Mouse (Mus musculus): ENCODE results near the gene 3110040M04Rik. TPM values are rescaled to one million over a fixed set of nuclear protein-coding genes. Genes with fewer than 3 reads are reported as not detected.
"Not testable (repeated sequence)": the region's sequence is repeated elsewhere in the genome, so short reads cannot be mapped to it uniquely, and the experiment has no call there.

3110040M04Rik gene
- polyA plus RNA-seq (2016; fragmentation: Nextera tagmentation; extraction: Ambion mirVana) = not detected in 2 replicates

DNA sequence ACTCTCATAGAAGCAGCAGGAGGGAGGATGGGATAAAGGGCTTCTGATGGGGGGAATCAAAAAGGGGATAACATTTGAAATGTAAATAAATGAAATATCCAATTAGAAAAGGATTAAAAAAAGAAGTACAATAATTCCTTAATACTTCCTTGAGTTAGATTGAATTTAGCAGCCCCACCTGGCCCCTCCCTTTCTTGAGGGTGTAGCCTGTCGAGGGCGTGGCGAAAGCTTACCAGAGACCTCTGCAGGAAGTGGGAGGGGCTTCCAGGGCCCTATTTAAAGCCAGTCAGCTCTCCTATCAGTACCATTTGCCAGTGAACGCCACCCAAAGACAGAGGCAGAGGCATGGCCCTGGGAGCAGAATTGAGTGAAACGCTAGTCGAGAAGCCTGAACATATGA, at the start of gene 3110040M04Rik:
3110040M04Rik (plus strand) TSS at position 304 of the 400 bp plus-strand sequence.
- H3K4me3 ChIP-seq; H3K9me3 ChIP-seq; ATAC-seq (ENCODE audit: insufficient number of reproducible peaks, insufficient read depth, low FRiP score, low TSS enrichment); H3K27ac ChIP-seq; H3K27me3 ChIP-seq; H3K9ac ChIP-seq; H3K4me2 ChIP-seq (replicated peaks); H3K4me1 ChIP-seq; H3K36me3 ChIP-seq: not testable (repeated sequence)
- no CpG with 5 or more reads among the region's 6 CpGs for WGBS

GRCm38 (mm10) chr1:151154131-151154530, 49.8 kb upstream of the 3110040M04Rik start:
- WGBS = 93% methylated on average over 9 of the region's 9 CpGs
- not testable (repeated sequence) for ATAC-seq (ENCODE audit: insufficient number of reproducible peaks, insufficient read depth, low FRiP score, low TSS enrichment); H3K4me2 ChIP-seq (replicated peaks); H3K27me3 ChIP-seq; H3K27ac ChIP-seq; H3K9ac ChIP-seq; H3K4me3 ChIP-seq; H3K9me3 ChIP-seq; H3K4me1 ChIP-seq; H3K36me3 ChIP-seq

DNA sequence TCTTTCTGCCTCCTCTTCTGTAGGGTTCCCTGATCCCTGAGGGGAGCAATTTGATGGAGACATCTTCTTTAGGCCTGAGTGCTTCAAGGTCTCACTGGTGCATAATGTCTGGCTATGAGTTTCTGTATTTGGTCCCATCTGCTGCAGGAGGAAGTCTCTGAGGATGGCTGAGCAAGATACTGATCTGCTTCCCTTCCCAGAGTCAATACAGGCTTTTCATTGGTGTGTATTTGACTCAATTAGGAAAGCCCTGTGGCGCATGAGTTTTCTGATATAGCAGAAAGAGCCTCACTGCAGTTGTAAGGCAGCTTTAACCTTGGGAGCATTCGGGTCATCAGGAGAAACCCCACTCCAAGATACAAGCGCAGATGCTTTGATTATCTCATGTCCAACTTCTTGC, 47.8 kb upstream of the 3110040M04Rik start:
- Histone ChIP-seq H3K9me3 (no peaks in the 10 kb centered on the region), H3K4me3 (no peak overlapping the region), H3K9ac (no peak overlapping the region), H3K27me3 (no peaks in the 10 kb centered on the region), H3K36me3 (no peaks in the 10 kb centered on the region), H3K27ac (no peak overlapping the region), H3K4me2 (replicated peaks) (no peak overlapping the region), H3K4me1 (no peaks in the 10 kb centered on the region)
- ATAC-seq (ENCODE audit: insufficient number of reproducible peaks, insufficient read depth, low FRiP score, low TSS enrichment) = no peak
- 90% methylated on average over 3 of the region's 3 CpGs for WGBS

- Histone ChIP-seq H3K9me3 (no peaks in the 10 kb centered on the region), H3K36me3 (no peaks in the 10 kb centered on the region), H3K27ac (no peak overlapping the region), H3K9ac (no peak overlapping the region), H3K4me1 (no peaks in the 10 kb centered on the region), H3K27me3 (no peaks in the 10 kb centered on the region), H3K4me2 (replicated peaks) (no peak overlapping the region), H3K4me3 (no peak overlapping the region)
- WGBS = 79% methylated on average over 7 of the region's 7 CpGs
- no peak for ATAC-seq (ENCODE audit: insufficient number of reproducible peaks, insufficient read depth, low FRiP score, low TSS enrichment)
Measured at GRCm38 (mm10) chr1:151156777-151157632, 46.9 kb upstream of the 3110040M04Rik start.

- Histone ChIP-seq H3K4me1 (no peaks in the 10 kb centered on the region), H3K9ac (no peak overlapping the region), H3K9me3 (no peaks in the 10 kb centered on the region), H3K36me3 (no peaks in the 10 kb centered on the region), H3K27ac (no peak overlapping the region), H3K27me3 (no peaks in the 10 kb centered on the region), H3K4me2 (replicated peaks) (no peak overlapping the region), H3K4me3 (no peak overlapping the region)
- 63% methylated on average over 9 of the region's 9 CpGs for WGBS
- ATAC-seq (ENCODE audit: insufficient number of reproducible peaks, insufficient read depth, low FRiP score, low TSS enrichment) = no peak
Measured at GRCm38 (mm10) chr1:151157963-151158856, 45.7 kb upstream of the 3110040M04Rik start.

DNA sequence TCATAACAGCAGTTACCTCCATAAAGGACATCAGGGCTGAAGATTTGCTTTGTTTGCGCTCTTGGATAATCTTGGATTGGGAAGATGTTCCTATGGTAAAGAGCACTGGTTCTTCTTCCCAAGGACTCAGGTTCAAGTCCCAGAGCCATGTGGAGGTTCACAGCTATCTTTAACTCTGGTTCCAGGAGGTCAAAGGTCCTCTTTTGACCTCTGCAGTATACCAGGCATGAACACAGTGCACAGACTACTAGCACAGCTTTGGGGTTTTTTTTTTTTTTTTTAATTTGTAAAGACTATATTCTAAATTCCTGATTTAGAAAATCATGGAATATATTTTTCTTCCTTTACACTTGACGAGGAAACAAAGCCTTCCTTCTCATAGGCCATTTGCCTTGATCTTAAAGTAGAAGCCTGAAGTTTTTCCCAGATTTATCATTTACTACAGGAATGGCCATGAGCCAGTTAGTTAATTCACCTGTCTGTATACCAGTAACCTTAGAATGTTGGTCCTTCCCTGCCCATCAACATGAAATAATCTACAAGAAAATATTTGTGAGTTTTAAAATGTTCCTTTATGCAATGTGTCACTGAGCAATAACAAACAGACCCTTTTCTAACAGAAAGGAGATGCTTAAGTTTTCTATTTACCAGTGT, 44.9 kb upstream of the 3110040M04Rik start:
- Histone ChIP-seq H3K4me1 (no peaks in the 10 kb centered on the region), H3K9me3 (no peaks in the 10 kb centered on the region), H3K4me3 (no peak overlapping the region), H3K27ac (no peak overlapping the region), H3K4me2 (replicated peaks) (no peak overlapping the region), H3K9ac (no peak overlapping the region), H3K36me3 (no peaks in the 10 kb centered on the region), H3K27me3 (no peaks in the 10 kb centered on the region)
- 97% methylated on average over 2 of the region's 2 CpGs for WGBS
- ATAC-seq (ENCODE audit: insufficient number of reproducible peaks, insufficient read depth, low FRiP score, low TSS enrichment) = no peak

GRCm38 (mm10) chr1:151166031-151166430, 37.9 kb upstream of the 3110040M04Rik start:
- no peak for ATAC-seq (ENCODE audit: insufficient number of reproducible peaks, insufficient read depth, low FRiP score, low TSS enrichment)
- no peaks in the 10 kb centered on the region for H3K9me3 ChIP-seq
- H3K27ac ChIP-seq = no peak overlapping the region
- no peak overlapping the region for H3K4me2 ChIP-seq (replicated peaks)
- H3K36me3 ChIP-seq = no peaks in the 10 kb centered on the region
- H3K9ac ChIP-seq = no peak overlapping the region
- WGBS = 31% methylated on average over 8 of the region's 8 CpGs
- H3K4me1 ChIP-seq = no peaks in the 10 kb centered on the region
- H3K4me3 ChIP-seq = no peak overlapping the region
- no peaks in the 10 kb centered on the region for H3K27me3 ChIP-seq

DNA sequence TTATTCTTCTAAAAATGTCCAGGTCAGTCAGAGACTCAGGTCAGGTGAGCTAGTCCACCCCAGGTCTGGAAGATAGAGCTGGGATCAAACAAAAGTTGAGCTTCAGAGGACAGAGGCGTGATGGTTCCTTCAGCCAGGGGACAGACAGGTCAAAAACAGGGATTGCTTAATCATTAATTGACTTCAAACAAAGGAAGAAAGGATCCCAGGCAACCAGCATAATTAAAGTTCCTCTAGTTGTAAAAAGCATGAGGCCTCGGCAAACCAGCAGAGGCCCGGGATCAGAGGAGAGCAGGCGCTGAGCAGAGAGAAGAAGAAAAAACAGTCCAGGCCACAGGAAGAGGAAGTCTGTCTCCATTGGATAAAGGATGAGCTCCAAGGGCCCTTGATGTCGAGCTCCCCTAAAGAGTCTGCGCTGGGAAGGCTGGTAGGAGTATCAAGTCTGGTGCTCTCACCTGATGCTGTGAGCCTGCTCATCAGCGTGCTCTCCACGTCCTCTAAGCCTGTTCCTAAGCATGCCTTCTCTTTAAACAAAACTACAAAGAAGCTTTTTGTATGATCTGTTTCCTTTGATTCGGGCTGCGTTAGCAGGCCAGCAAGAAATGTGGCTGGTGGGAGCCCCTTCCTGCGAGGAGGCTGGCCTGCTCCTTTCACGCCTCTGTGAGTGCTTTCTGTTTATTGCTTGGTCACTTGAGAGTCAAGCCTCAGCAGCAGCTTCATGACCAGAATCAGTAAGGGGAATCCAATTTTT, 36.4 kb upstream of the 3110040M04Rik start:
- 33% methylated on average over 12 of the region's 12 CpGs for WGBS
- Histone ChIP-seq H3K27ac (no peak overlapping the region), H3K4me3 (no peak overlapping the region), H3K27me3 (no peaks in the 10 kb centered on the region), H3K9ac (no peak overlapping the region), H3K9me3 (no peaks in the 10 kb centered on the region), H3K36me3 (no peaks in the 10 kb centered on the region), H3K4me1 (no peaks in the 10 kb centered on the region), H3K4me2 (replicated peaks) (no peak overlapping the region)
- ATAC-seq (ENCODE audit: insufficient number of reproducible peaks, insufficient read depth, low FRiP score, low TSS enrichment) = no peak

GRCm38 (mm10) chr1:151168637-151169036, 35.3 kb upstream of the 3110040M04Rik start:
- 76% methylated on average over 3 of the region's 3 CpGs for WGBS
- Histone ChIP-seq H3K9me3 (no peaks in the 10 kb centered on the region), H3K36me3 (no peaks in the 10 kb centered on the region), H3K27me3 (no peaks in the 10 kb centered on the region), H3K9ac (no peak overlapping the region), H3K4me3 (no peak overlapping the region), H3K4me2 (replicated peaks) (no peak overlapping the region), H3K27ac (no peak overlapping the region), H3K4me1 (no peaks in the 10 kb centered on the region)
- no peak for ATAC-seq (ENCODE audit: insufficient number of reproducible peaks, insufficient read depth, low FRiP score, low TSS enrichment)

DNA sequence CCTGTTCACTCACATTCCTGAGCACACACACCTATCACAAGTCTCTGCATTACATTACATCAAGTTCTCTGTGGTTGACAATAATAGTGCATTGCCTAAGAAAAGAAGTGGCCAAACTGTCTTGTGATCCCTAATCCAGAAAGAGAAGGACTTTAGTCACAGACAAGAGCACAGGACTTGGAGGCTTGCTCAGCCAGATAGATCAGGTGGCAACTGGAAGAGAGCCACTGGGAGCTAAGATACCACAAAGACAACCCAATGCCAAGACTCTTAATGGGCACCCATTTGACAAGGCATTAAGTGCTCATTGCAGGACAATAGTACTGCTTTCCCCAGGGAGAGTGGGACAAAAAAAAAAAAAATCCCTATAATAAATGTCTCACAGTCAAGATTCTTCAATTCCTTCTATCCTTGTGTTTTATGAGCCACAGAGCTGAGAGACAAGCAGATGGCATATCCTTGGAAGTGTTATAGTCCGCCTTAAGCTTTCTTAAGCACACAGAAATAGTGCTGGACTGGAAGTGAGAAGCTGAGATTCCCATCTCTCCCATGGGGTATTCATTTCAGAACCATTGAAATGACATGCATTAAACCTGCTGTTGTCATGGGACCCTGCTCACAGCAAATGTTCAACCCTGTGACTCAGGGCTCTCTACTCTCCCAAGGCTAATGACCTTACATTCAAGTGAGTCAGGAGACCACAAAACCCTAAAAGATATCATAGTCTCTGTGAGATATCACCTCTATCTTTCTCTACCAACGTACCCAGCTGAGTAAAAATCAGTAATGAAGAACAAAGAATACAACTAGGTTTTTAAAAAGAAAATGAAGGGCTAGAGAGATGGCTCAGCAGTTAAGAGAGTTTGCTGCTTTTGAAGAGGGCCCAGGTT, 32.1 kb upstream of the 3110040M04Rik start:
- Histone ChIP-seq H3K27ac (no peak overlapping the region), H3K4me3 (no peak overlapping the region), H3K36me3 (no peaks in the 10 kb centered on the region), H3K4me2 (replicated peaks) (no peak overlapping the region), H3K9me3 (no peaks in the 10 kb centered on the region), H3K4me1 (0 out of 2 replicates have a peak, but pooled peaks cover 3% of the 10 kb centered on the region), H3K9ac (no peak overlapping the region), H3K27me3 (no peaks in the 10 kb centered on the region)
- 81% methylated on average over 2 of the region's 2 CpGs for WGBS
- no peak for ATAC-seq (ENCODE audit: insufficient number of reproducible peaks, insufficient read depth, low FRiP score, low TSS enrichment)
